Mouse (Mus musculus) E14TG2a.4 (cell line): ENCODE measurements around the gene Gpi1.

Source experiments
- CTCF ChIP-seq: conservative IDR thresholded peaks from 2 replicates; pipeline ENCODE4 v1.5.1; 2014; ENCODE audit warnings: low read length
- POU5F1 ChIP-seq: IDR thresholded peaks from 2 replicates; pipeline ENCODE4 v1.6.1; 2014; ENCODE audit warnings: low read length, borderline replicate concordance

- TF ChIP-seq CTCF, result no peak
- no peak for TF ChIP-seq POU5F1
Measured at GRCm38 (mm10) chr7:34215481-34215880, 14.7 kb downstream of the Gpi1 start.
